Comparison of ENCODE assay signal across 8 mouse cellular contexts in genomic region chr2:157133769-157134478, GRCm38 (mm10). TPM values are rescaled to one million over a fixed set of nuclear protein-coding genes. Genes with fewer than 3 reads are reported as not detected.
DNase-seq lines count a peak whose midpoint lies in the region; ATAC-seq and TF ChIP-seq lines count a peak whose summit lies in the region.

No protein-coding gene starts in this region.

- 19% methylated on average over 11 of the region's 11 CpGs for WGBS in kidney, embryonic 16.5 days
- WGBS in hindbrain, embryonic 16.5 days, result 26% methylated on average over 11 of the region's 11 CpGs
- WGBS in midbrain, embryonic 14.5 days, result 14% methylated on average over 11 of the region's 11 CpGs

- 0 out of 2 replicates have a peak, but pooled peaks cover 1% of the 10 kb centered on the region for H3K36me3 ChIP-seq in kidney, embryonic 16.5 days (ENCODE audit: insufficient read depth, low read length)
- H3K36me3 ChIP-seq in hindbrain, embryonic 16.5 days (ENCODE audit: control insufficient read depth, insufficient read depth, low read length), result no peaks in the 10 kb centered on the region
- no peaks in the 10 kb centered on the region for H3K36me3 ChIP-seq in midbrain, embryonic 14.5 days (ENCODE audit: control insufficient read depth, insufficient read depth, low read length)

- TF ChIP-seq CTCF in brain, embryonic 14.5 days (IDR thresholded peaks at IDR 0.05; ENCODE audit: borderline replicate concordance, extremely low read depth, insufficient read depth, insufficient read length), result no peak

- no peaks in the 10 kb centered on the region for H3K27me3 ChIP-seq in kidney, embryonic 16.5 days (ENCODE audit: insufficient read depth, low read length)
- H3K27me3 ChIP-seq in hindbrain, embryonic 16.5 days (replicated peaks; ENCODE audit: control insufficient read depth, insufficient read depth, low read length), result no peaks in the 10 kb centered on the region
- no peaks in the 10 kb centered on the region for H3K27me3 ChIP-seq in midbrain, embryonic 14.5 days (ENCODE audit: control insufficient read depth, insufficient read depth, low read length)

- TF ChIP-seq POLR2A in brain, embryonic 14.5 days (IDR thresholded peaks at IDR 0.05; ENCODE audit: borderline replicate concordance, extremely low read depth, insufficient read depth, insufficient read length, poor library complexity, severe bottlenecking), result no peak

- H3K4me2 ChIP-seq in kidney, embryonic 16.5 days (replicated peaks; ENCODE audit: low read depth, low read length), result peak overlapping the region; percentile 87
- H3K4me2 ChIP-seq in hindbrain, embryonic 16.5 days (ENCODE audit: low read length), result peak overlapping the region; percentile 98
- H3K4me2 ChIP-seq in midbrain, embryonic 14.5 days (ENCODE audit: low read length), result peak overlapping the region; percentile 97

- H3K9ac ChIP-seq in kidney, embryonic 16.5 days (replicated peaks; ENCODE audit: low read length), result peak overlapping the region; percentile 80
- H3K9ac ChIP-seq in hindbrain, embryonic 16.5 days (ENCODE audit: low read depth, low read length), result peak overlapping the region; percentile 71
- H3K9ac ChIP-seq in midbrain, embryonic 14.5 days (replicated peaks; ENCODE audit: low read length), result peak overlapping the region; percentile 66; the same call in 1 of the 2 replicates

- peaks cover 8% of the 10 kb centered on the region; the same call in 1 of the 2 replicates for H3K4me1 ChIP-seq in kidney, embryonic 16.5 days (ENCODE audit: insufficient read depth, low read length)
- H3K4me1 ChIP-seq in hindbrain, embryonic 16.5 days (ENCODE audit: control insufficient read depth, insufficient read depth, low read depth, low read length), result peaks cover 4% of the 10 kb centered on the region
- H3K4me1 ChIP-seq in midbrain, embryonic 14.5 days (ENCODE audit: control insufficient read depth, insufficient read depth, low read length), result peaks cover 5% of the 10 kb centered on the region; the same call in 1 of the 2 replicates

- no peak for DNase-seq in kidney, adult 8-10 months
- peak; percentile 5 for DNase-seq in brain, embryonic 14.5 days (ENCODE audit: low read depth)
- DNase-seq in midbrain, embryonic 14.5 days, result peak; percentile 2
- no peak for DNase-seq in adrenal gland, adult 2 months
- no peak for DNase-seq in adrenal gland, adult (ENCODE audit: inconsistent age in 2 of 2, low spot score in 1 of 2)
- DNase-seq in layer of hippocampus, postnatal 25 days (ENCODE audit: extremely low spot score in 1 of 2, low spot score in 1 of 2), result no peak

- H3K9me3 ChIP-seq in kidney, embryonic 16.5 days (ENCODE audit: low read length), result no peaks in the 10 kb centered on the region
- H3K9me3 ChIP-seq in hindbrain, embryonic 16.5 days (ENCODE audit: control insufficient read depth, low read length), result no peaks in the 10 kb centered on the region
- no peaks in the 10 kb centered on the region for H3K9me3 ChIP-seq in midbrain, embryonic 14.5 days (ENCODE audit: control insufficient read depth, low read length)

- ATAC-seq in kidney, embryonic 16.5 days (ENCODE audit: low FRiP score, low TSS enrichment), result no peak
- ATAC-seq in hindbrain, embryonic 16.5 days, result no peak
- no peak for ATAC-seq in midbrain, embryonic 14.5 days (ENCODE audit: low FRiP score, low TSS enrichment)

- H3K27ac ChIP-seq in kidney, embryonic 16.5 days (ENCODE audit: low read length), result peak overlapping the region; percentile 87; the same call in 1 of the 2 replicates
- no peak overlapping the region for H3K27ac ChIP-seq in hindbrain, embryonic 16.5 days (ENCODE audit: low read depth, low read length)
- H3K27ac ChIP-seq in midbrain, embryonic 14.5 days (replicated peaks; ENCODE audit: low read depth, low read length), result no peak overlapping the region

- peak overlapping the region; percentile 73 for H3K4me3 ChIP-seq in kidney, embryonic 16.5 days (ENCODE audit: low read length)
- H3K4me3 ChIP-seq in hindbrain, embryonic 16.5 days (ENCODE audit: low read length), result peak overlapping the region; percentile 62
- H3K4me3 ChIP-seq in midbrain, embryonic 14.5 days (replicated peaks; ENCODE audit: low read depth, low read length), result peak overlapping the region; percentile 63

RNA-seq across cellular contexts. Expression of gene Samhd1, which starts 1.1 kb away (rescaled TPM):
- polyA plus RNA-seq in kidney, embryonic 16.5 days (2015; fragmentation: Nextera tagmentation; extraction: Ambion mirVana), result 25.9 and 27.1 TPM in 2 replicates
- polyA plus RNA-seq in brain, embryonic 14.5 days (2012; rRNA removed), result 15.0 and 19.2 TPM in 2 replicates
- 9.5 and 11.1 TPM in 2 replicates for polyA plus RNA-seq in hindbrain, embryonic 16.5 days (2015; fragmentation: Nextera tagmentation; extraction: Ambion mirVana)
- 9.2 and 12.1 TPM in 2 replicates for polyA plus RNA-seq in midbrain, embryonic 14.5 days (2014; fragmentation: Nextera tagmentation; extraction: Ambion mirVana)
- total RNA-seq in adrenal gland, adult 2 months (2021), result 10 to 100 TPM; 23.0 to 26.8 TPM
- polyA plus RNA-seq in adrenal gland, adult 2 months (2012; rRNA removed), result 11.7 and 13.4 TPM in 2 replicates
- 10 to 100 TPM; 11.4 to 12.3 TPM for total RNA-seq in layer of hippocampus, postnatal 25 days (2021)

RNA-seq across cellular contexts. Expression of gene Tldc2, which starts 47.1 kb away (rescaled TPM):
- 0.53 and 0.71 TPM in 2 replicates for polyA plus RNA-seq in kidney, embryonic 16.5 days (2015; fragmentation: Nextera tagmentation; extraction: Ambion mirVana)
- not detected in 2 replicates for polyA plus RNA-seq in brain, embryonic 14.5 days (2012; rRNA removed)
- polyA plus RNA-seq in hindbrain, embryonic 16.5 days (2015; fragmentation: Nextera tagmentation; extraction: Ambion mirVana), result not detected in 2 replicates
- polyA plus RNA-seq in midbrain, embryonic 14.5 days (2014; fragmentation: Nextera tagmentation; extraction: Ambion mirVana), result not detected in 2 replicates
- not detected for total RNA-seq in adrenal gland, adult 2 months (2021)
- polyA plus RNA-seq in adrenal gland, adult 2 months (2012; rRNA removed), result 0.19 TPM in 1 of 2 replicates, not detected in the other
- total RNA-seq in layer of hippocampus, postnatal 25 days (2021), result not detected

RNA-seq across cellular contexts. Expression of gene Soga1, which starts 54.9 kb away (rescaled TPM):
- 2.5 and 3.6 TPM in 2 replicates for polyA plus RNA-seq in kidney, embryonic 16.5 days (2015; fragmentation: Nextera tagmentation; extraction: Ambion mirVana)
- 21.3 and 40.2 TPM in 2 replicates for polyA plus RNA-seq in brain, embryonic 14.5 days (2012; rRNA removed)
- 4.4 and 4.6 TPM in 2 replicates for polyA plus RNA-seq in hindbrain, embryonic 16.5 days (2015; fragmentation: Nextera tagmentation; extraction: Ambion mirVana)
- polyA plus RNA-seq in midbrain, embryonic 14.5 days (2014; fragmentation: Nextera tagmentation; extraction: Ambion mirVana), result 12.0 and 13.1 TPM in 2 replicates
- 10 to 100 TPM; 30.9 to 36.6 TPM for total RNA-seq in adrenal gland, adult 2 months (2021)
- 31.1 and 33.1 TPM in 2 replicates for polyA plus RNA-seq in adrenal gland, adult 2 months (2012; rRNA removed)
- 10 to 100 TPM; 36.3 to 46.3 TPM for total RNA-seq in layer of hippocampus, postnatal 25 days (2021)

Comparison
In these comparisons a context has a peak if more than half of its experiments do, and no peak if none do; other contexts are left out.
1. DNase-seq: peak in brain, embryonic 14.5 days (single experiment) and midbrain, embryonic 14.5 days (single experiment); none in kidney, adult 8-10 months (0 of 2), adrenal gland, adult 2 months (single experiment), adrenal gland, adult (0 of 2) and layer of hippocampus, postnatal 25 days (0 of 2).
2. Peak in every context shown above with its lines, with median percentiles within 50 percentile points of each other: H3K4me2 ChIP-seq, H3K4me3 ChIP-seq and H3K9ac ChIP-seq.